Mouse (Mus musculus) neural tube, embryonic 13.5 days (tissue): ENCODE measurements around the gene Tmem52b. TPM values are rescaled to one million over a fixed set of nuclear protein-coding genes. Genes with fewer than 3 reads are reported as not detected.

Experiments used
- ATAC-seq: fragments of 200-750 bp; cut with Nextera tagmentation; 2 replicates; pipeline ENCODE4 v1.8.0; 2017; ENCODE audit warnings: low read depth, mild to moderate bottlenecking, moderate TSS enrichment, moderate library complexity
- H3K27ac ChIP-seq: fragments of 300-500 bp; sonication (generic); replicated peaks from 2 replicates; pipeline ENCODE4 v1.5.1; 2015; ENCODE audit warnings: moderate library complexity, mild to moderate bottlenecking, inconsistent platforms
- H3K27me3 ChIP-seq: fragments of 300-500 bp; sonication (generic); 2 replicates; pipeline ENCODE4 v1.6.1; 2015; ENCODE audit warnings: mild to moderate bottlenecking, inconsistent platforms
- H3K36me3 ChIP-seq: fragments of 300-500 bp; sonication (generic); 2 replicates; pipeline ENCODE4 v1.6.1; 2015; ENCODE audit warnings: mild to moderate bottlenecking, inconsistent platforms
- H3K4me1 ChIP-seq: fragments of 300-500 bp; sonication (generic); replicated peaks from 2 replicates; pipeline ENCODE4 v1.6.1; 2015; ENCODE audit warnings: inconsistent platforms
- H3K4me2 ChIP-seq: fragments of 300-500 bp; sonication (generic); 2 replicates; pipeline ENCODE4 v1.6.1; 2015; ENCODE audit warnings: inconsistent platforms, mild to moderate bottlenecking, moderate library complexity
- H3K4me3 ChIP-seq: fragments of 300-500 bp; sonication (generic); 2 replicates; pipeline ENCODE4 v1.5.1; 2015; ENCODE audit warnings: mild to moderate bottlenecking, inconsistent platforms
- H3K9ac ChIP-seq: fragments of 300-500 bp; sonication (generic); 2 replicates; pipeline ENCODE4 v1.6.1; 2015; ENCODE audit warnings: moderate library complexity, mild to moderate bottlenecking, inconsistent platforms
- H3K9me3 ChIP-seq: fragments of 300-500 bp; sonication (generic); 2 replicates; pipeline ENCODE4 v1.6.1; 2016; ENCODE audit warnings: inconsistent platforms
- WGBS: fragments of 180-500 bp; shearing (Covaris S2); methylation state at CpG from one replicate; pipeline ENCODE4 v1.1.7; 2015; 5-methylcytosine and 5-hydroxymethylcytosine counted together
- polyA plus RNA-seq: library from polyadenylated mRNA; unstranded; fragments of >200 nt; fragmentation: Nextera tagmentation; extraction: Ambion mirVana; gene quantifications from 2 replicates; pipeline ENCODE4 v1.2.1, GENCODE M21; 2015

Tmem52b gene
- polyA plus RNA-seq, 1 experiment from 2014 or later = 0.11 TPM

DNA sequence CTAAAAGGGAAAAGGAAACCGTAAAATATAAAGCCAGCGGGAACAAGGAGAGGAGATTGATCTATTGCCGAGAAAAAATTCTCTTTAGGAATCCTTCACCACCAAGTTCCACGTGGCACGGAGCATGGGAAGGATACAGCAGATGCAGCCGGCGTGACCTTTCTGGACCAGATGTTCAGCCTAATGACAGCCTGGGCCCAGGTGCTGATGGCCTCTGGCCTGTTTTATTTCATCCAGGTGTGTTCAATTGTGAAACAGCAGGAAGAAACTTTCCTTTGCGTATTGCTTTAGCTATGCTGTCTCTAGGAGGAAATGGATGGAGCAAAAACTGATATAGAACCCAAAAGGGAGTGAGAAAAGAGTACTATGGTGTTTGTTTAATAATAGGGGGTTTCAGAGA lies 513 bp downstream of the Tmem52b start:
- Histone ChIP-seq H3K27ac (no peak overlapping the region), H3K4me3 (no peak overlapping the region), H3K9me3 (no peaks in the 10 kb centered on the region), H3K27me3 (no peaks in the 10 kb centered on the region), H3K4me1 (0 out of 2 replicates have a peak, but pooled peaks cover 3% of the 10 kb centered on the region), H3K36me3 (no peaks in the 10 kb centered on the region), H3K9ac (no peak overlapping the region), H3K4me2 (no peak overlapping the region)
- WGBS = 81% methylated on average over 8 of the region's 8 CpGs
- ATAC-seq = no peak

DNA sequence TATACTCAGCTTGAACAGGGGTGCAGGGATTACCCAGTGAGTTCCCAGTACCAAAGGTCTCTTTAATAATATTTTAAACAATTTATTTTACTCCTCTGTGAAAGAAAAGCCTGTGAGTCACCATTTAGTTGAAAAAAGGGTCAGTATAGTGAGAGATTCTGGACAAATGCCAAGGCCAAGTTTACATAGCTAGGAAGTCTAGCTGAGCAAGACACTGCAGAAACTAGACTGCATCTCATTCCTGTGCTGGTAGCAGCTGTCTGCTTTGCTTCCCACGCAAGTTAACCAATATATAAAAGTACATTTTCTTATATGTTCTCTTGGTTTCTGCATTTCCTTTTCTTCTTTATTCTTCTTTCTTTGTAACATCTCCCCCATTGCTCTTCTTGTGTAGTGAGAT lies 1.1 kb downstream of the Tmem52b start:
- Histone ChIP-seq H3K27me3 (no peaks in the 10 kb centered on the region), H3K9me3 (no peaks in the 10 kb centered on the region), H3K4me2 (no peak overlapping the region), H3K9ac (no peak overlapping the region), H3K36me3 (no peaks in the 10 kb centered on the region), H3K27ac (no peak overlapping the region), H3K4me1 (0 out of 2 replicates have a peak, but pooled peaks cover 3% of the 10 kb centered on the region), H3K4me3 (no peak overlapping the region)
- WGBS = 66% methylated on average over 1 of the region's 1 CpGs
- no peak for ATAC-seq

DNA sequence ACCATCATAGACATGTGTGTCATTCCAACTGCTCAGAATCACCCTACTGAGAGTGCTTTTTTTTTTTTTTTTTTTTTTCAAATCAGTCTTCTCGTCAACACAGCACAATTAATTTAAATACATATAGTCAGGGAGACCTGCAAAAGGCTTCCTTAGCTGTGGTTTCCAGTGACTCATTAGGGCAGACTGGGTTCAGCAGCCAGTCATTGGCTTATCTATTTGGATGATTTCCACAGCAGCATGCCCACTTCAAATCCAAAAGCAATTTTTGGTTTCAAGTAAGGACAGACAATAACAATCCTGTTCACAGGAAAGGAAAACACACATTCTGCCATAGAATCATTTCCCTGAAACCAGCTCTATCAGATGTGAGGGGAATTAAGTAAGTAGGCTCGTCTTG lies 2.0 kb downstream of the Tmem52b start:
- Histone ChIP-seq H3K4me2 (no peak overlapping the region), H3K36me3 (no peaks in the 10 kb centered on the region), H3K4me3 (no peak overlapping the region), H3K27me3 (no peaks in the 10 kb centered on the region), H3K27ac (no peak overlapping the region), H3K9ac (no peak overlapping the region), H3K4me1 (0 out of 2 replicates have a peak, but pooled peaks cover 3% of the 10 kb centered on the region), H3K9me3 (no peaks in the 10 kb centered on the region)
- WGBS = 70% methylated on average over 2 of the region's 2 CpGs
- ATAC-seq = no peak

DNA sequence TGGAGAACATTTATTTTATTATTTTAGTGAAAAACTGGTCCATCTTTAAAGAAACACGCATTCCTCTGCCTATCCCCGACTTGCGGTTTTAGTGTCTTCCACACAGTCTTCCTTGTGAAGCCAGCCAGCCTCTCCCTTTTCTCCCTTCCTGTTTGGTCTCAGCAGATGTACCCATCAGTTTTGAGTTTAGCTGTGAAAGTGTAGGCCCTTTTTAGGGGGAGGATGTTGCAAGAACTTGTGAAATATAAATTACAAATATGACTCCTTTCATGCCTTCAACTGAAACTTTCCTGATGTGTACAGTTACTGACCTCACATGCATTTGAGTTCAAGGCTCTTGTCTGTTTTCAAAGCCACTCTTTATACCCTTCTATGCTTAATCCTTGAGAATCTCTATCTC lies 2.7 kb downstream of the Tmem52b start:
- H3K9ac ChIP-seq = no peak overlapping the region

DNA sequence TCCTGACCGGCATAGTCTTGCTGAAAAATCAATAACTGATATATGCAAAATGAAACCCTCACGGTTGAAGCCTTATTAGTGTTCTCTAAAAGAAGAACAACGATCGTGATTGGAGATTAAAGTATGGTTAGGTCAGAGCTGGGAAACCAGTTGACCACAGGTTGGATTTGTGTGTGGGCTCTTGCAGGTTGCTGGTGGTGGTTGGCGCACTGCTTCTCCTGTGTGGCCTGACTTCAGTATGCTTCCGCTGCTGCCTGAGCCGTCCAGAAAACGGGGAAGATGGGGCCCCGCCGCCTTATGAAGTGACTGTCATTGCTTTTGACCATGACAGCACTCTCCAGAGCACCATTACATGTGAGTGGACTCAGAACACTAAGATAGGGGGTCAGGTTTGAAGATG lies 4.0 kb downstream of the Tmem52b start:
- no peaks in the 10 kb centered on the region for H3K9me3 ChIP-seq
- H3K4me1 ChIP-seq = 0 out of 2 replicates have a peak, but pooled peaks cover 3% of the 10 kb centered on the region
- no peak overlapping the region for H3K27ac ChIP-seq
- 93% methylated on average over 10 of the region's 10 CpGs for WGBS
- no peaks in the 10 kb centered on the region for H3K27me3 ChIP-seq
- H3K36me3 ChIP-seq = no peaks in the 10 kb centered on the region
- H3K4me2 ChIP-seq = no peak overlapping the region
- no peak for ATAC-seq
- no peak overlapping the region for H3K9ac ChIP-seq
- H3K4me3 ChIP-seq = no peak overlapping the region

More for the DNA sequence above, 2.7 kb downstream of the Tmem52b start:
- 90% methylated on average over 3 of the region's 3 CpGs for WGBS
- ATAC-seq = no peak
- 0 out of 2 replicates have a peak, but pooled peaks cover 3% of the 10 kb centered on the region for H3K4me1 ChIP-seq
- H3K36me3 ChIP-seq = no peaks in the 10 kb centered on the region
- H3K27ac ChIP-seq = no peak overlapping the region
- no peaks in the 10 kb centered on the region for H3K27me3 ChIP-seq
- no peaks in the 10 kb centered on the region for H3K9me3 ChIP-seq
- H3K4me2 ChIP-seq = no peak overlapping the region
- H3K4me3 ChIP-seq = no peak overlapping the region

DNA sequence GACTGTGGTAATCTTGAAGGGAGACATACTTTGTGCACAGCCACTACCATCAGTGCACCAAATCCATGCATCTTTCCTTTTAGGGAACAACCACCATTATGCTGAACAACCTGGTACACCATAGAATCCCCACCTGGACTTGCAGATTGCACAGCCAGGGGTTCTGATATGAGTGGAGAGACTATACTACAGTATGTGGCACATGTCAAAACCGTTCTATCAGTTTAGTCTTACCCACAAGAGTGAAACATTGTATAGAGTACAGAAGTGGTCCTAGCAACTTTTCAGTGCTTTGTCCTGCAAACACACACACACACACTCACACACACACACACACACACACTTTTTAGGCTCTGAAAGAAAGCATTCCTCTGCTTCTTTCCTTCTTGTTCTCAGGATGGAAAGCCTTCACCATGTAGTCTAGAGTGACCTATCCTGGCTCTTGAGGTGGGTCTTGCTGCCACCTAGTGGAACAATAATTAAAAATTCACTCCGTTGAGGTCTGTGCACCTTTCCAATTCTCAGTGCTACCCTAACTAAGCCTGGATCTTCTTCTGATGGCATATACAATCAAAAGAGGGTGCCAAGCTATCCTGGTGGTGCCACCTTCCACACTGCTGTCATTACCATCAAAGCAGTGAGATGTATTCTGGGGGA lies 5.5 kb downstream of the Tmem52b start:
- Histone ChIP-seq H3K4me3 (no peak overlapping the region), H3K4me2 (no peak overlapping the region), H3K27me3 (no peaks in the 10 kb centered on the region), H3K9me3 (no peaks in the 10 kb centered on the region), H3K9ac (no peak overlapping the region), H3K36me3 (no peaks in the 10 kb centered on the region), H3K4me1 (0 out of 2 replicates have a peak, but pooled peaks cover 3% of the 10 kb centered on the region), H3K27ac (no peak overlapping the region)
- peak; percentile 88 for ATAC-seq
- WGBS = 50% methylated on average over 2 of the region's 2 CpGs

DNA sequence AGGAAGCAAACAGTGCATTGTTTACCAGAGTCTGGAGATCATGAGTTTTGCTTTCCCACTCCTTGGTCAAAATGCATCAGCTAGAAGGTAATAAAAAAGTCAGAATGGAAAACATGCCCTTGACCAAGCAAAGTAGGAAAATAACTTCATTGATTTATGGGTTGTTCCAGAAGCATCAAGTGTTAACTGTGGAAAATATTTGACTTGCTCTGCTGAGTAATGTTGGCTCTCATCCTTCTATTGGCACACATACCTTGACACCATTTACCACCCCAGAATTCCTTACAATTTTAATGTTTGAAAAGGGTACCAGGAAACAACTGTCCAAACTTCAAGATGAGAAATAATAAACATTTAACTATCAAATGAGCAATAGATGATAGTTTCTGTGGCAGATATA lies 13.7 kb downstream of the Tmem52b start:
- no peak for ATAC-seq
- Histone ChIP-seq H3K4me3 (no peak overlapping the region), H3K36me3 (no peaks in the 10 kb centered on the region)

DNA sequence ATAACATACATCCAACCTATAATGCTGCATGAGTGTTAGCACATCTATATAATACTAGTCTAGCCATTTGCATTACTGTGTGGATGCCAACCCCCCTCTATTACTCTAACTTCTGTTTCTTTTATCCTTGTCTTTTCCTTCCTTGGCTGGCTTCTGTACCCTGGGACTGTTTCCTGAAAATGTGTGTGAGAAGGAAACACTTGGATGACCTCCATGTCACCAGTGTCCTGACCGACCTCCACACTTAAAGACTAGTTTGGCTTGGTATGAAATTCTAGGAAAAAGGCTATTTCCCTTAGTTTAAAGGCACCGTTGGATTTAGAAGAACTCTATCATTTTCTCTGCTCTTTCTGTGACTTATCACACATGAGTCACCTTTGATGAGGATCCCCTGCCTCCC lies 15.1 kb downstream of the Tmem52b start:
- H3K36me3 ChIP-seq = no peaks in the 10 kb centered on the region
- 93% methylated on average over 2 of the region's 2 CpGs for WGBS
- peaks cover 4% of the 10 kb centered on the region; the same call in 1 of the 2 replicates for H3K4me1 ChIP-seq
- H3K4me3 ChIP-seq = no peak overlapping the region
- no peak overlapping the region for H3K4me2 ChIP-seq
- no peak overlapping the region for H3K9ac ChIP-seq
- no peaks in the 10 kb centered on the region for H3K9me3 ChIP-seq
- no peak overlapping the region for H3K27ac ChIP-seq
- no peak for ATAC-seq
- no peaks in the 10 kb centered on the region for H3K27me3 ChIP-seq

More for the DNA sequence above, 13.7 kb downstream of the Tmem52b start:
- H3K9me3 ChIP-seq = no peaks in the 10 kb centered on the region
- no peaks in the 10 kb centered on the region for H3K27me3 ChIP-seq
- no peak overlapping the region for H3K4me2 ChIP-seq
- H3K27ac ChIP-seq = no peak overlapping the region
- H3K9ac ChIP-seq = no peak overlapping the region
- H3K4me1 ChIP-seq = no peaks in the 10 kb centered on the region

DNA sequence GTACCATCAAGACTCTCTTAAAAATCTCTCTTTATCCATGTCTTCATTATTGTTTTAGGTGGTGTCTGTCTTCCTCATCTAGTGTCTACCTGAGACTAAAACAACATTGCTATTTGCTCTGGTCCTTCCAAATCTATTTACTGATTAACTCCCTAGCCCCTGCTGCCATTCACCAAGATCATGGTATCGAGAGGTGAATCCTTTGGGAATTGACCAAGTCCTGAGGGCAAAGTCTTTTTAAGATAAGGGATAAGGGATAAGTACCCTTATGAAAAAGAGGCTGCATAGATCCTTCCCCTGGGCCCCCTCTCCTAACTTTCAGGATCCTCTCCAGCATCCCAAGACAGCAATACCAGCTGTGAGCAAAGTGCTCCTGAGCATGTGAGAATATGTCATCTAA lies 17.2 kb downstream of the Tmem52b start:
- H3K9ac ChIP-seq = no peak overlapping the region
- no peaks in the 10 kb centered on the region for H3K27me3 ChIP-seq
- peaks cover 11% of the 10 kb centered on the region for H3K4me1 ChIP-seq
- H3K36me3 ChIP-seq = no peaks in the 10 kb centered on the region
- no peak overlapping the region for H3K4me2 ChIP-seq
- WGBS = 77% methylated on average over 1 of the region's 1 CpGs
- no peak overlapping the region for H3K4me3 ChIP-seq
- ATAC-seq = no peak
- H3K27ac ChIP-seq = no peak overlapping the region
- no peaks in the 10 kb centered on the region for H3K9me3 ChIP-seq

DNA sequence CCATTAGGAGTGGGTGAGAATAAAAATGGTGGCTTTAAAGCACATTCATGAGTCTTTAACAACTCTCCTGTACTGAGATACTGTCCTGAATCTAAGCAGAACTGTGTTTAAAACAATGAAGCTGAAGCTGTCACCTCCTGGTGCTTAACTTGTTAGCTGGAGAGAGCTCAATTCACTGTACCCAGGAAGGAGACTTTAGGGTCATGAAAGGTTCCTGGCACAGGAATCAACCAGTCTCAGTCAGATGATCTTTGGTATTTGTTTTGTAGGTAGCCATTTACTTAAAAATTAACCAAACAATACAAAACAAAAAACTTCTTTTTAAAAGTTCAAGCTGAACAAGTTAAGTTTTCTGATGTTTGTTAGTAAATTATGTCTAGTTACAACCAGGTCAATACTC lies 17.9 kb downstream of the Tmem52b start:
- no peak overlapping the region for H3K27ac ChIP-seq
- no peak overlapping the region for H3K4me2 ChIP-seq
- H3K9ac ChIP-seq = no peak overlapping the region
- peaks cover 17% of the 10 kb centered on the region for H3K4me1 ChIP-seq
- H3K36me3 ChIP-seq = no peaks in the 10 kb centered on the region
- H3K9me3 ChIP-seq = no peaks in the 10 kb centered on the region
- no peak overlapping the region for H3K4me3 ChIP-seq
- no peaks in the 10 kb centered on the region for H3K27me3 ChIP-seq
- ATAC-seq = no peak

DNA sequence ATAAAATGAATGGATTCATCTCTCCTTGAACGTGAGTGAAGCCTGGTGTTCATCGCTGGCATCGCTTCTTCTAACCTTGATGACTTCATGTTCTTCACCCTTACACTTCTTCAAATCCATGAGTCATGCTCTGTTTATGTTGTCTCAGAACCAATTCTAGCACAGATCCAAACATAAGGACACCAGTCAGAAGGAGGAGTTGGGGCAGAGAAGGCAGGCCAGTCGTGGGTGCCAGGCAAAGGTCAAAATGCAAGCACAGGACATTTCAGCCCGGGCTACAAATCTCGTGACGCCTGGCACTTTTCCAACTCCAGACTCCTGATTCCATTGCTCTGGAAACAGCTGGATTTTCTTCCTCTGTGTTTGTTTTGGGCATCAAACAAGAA lies 20.2 kb downstream of the Tmem52b start:
- H3K27ac ChIP-seq = peak overlapping the region; percentile 89
- H3K4me2 ChIP-seq = peak overlapping the region; percentile 63
- WGBS = 36% methylated on average over 7 of the region's 7 CpGs
- H3K36me3 ChIP-seq = peaks cover 4% of the 10 kb centered on the region
- peak overlapping the region; percentile 91 for H3K9ac ChIP-seq
- peak overlapping the region; percentile 76 for H3K4me3 ChIP-seq
- no peaks in the 10 kb centered on the region for H3K27me3 ChIP-seq
- ATAC-seq = peak; percentile 40; the same call in 1 of the 2 replicates
- H3K4me1 ChIP-seq = peaks cover 36% of the 10 kb centered on the region
- no peaks in the 10 kb centered on the region for H3K9me3 ChIP-seq

DNA sequence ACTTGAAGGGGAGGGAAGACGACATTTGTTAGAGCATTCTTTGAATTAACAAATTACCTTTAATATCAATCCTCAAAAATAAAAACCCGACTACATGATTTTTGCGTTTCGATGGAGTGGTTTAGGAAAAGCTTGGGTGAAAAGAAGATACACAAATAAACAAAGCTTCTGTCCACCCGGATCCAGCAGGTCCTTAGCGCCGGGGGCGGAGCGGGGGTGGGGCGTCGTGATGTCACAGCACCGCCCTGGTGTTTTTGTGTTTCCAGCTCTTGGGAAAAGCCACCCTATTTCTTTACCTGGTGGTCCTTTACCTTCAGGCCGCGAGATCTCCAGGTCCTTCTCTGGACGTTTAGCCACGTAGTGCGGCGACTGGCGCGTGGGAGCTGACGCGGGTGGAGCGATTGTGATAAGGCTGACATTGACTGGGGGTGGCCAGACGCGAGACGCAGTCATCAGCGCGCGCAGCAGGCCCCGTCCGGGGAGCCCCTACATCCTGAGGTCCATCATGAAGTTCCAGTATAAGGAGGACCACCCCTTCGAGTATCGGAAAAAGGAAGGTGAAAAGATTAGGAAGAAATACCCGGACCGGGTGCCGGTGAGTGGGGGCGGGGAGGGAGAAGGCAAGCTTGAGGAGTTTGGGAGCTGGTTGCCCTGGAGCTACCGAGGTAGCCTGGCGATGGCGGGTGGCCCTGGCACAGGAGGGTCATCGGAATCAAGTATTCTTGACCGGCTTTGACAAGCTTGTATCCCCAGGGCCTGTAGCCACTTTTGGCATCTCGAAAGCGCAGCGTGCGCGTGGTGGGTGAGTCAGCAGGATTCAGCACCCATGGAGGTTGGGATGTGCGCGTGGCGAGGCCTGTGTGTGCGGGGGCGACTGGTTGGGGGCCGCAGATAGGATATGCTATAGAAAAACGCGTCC lies 20.8 kb downstream of the Tmem52b start, which contains the start of gene Gabarapl1:
Gene Gabarapl1, plus strand, starts transcription at position 219 of the 919 bp plus-strand sequence.
- Histone ChIP-seq H3K27me3 (no peaks in the 10 kb centered on the region), H3K4me3 (peak within 1 kb of the TSS; percentile 76), H3K9me3 (no peaks in the 10 kb centered on the region), H3K4me2 (peak within 1 kb of the TSS; percentile 63), H3K27ac (peak within 1 kb of the TSS; percentile 89), H3K36me3 (peaks cover 10% of the 10 kb centered on the region), H3K9ac (peak within 1 kb of the TSS; percentile 91), H3K4me1 (peaks cover 36% of the 10 kb centered on the region)
- WGBS = under 1% methylated on average over 55 of the region's 55 CpGs
- peak; percentile 87 for ATAC-seq
